ENCODE assay signal across 9 mouse cellular contexts in genomic region chr11:68384592-68385020, GRCm38 (mm10). TPM values are rescaled to one million over a fixed set of nuclear protein-coding genes. Genes with fewer than 3 reads are reported as not detected.
DNase-seq lines count a peak whose midpoint lies in the region; ATAC-seq and TF ChIP-seq lines count a peak whose summit lies in the region.
"Had no signal": no experiment of that assay in that cellular context is flagged by ENCODE, and none has a peak within 500 bp of the region (broad histone marks: within the 10 kb centered on the region; RNA-seq: fewer than 3 reads in every experiment).

No protein-coding gene starts in this region.

- peak overlapping the region; percentile 96 for H3K4me2 ChIP-seq in embryonic facial prominence, embryonic 15.5 days (replicated peaks)
- H3K4me2 ChIP-seq in neural tube, embryonic 11.5 days (ENCODE audit: low read depth) = peak overlapping the region; percentile 96

- H3K4me1 ChIP-seq in lung, adult 2 months (ENCODE audit: control insufficient read depth, insufficient read depth, low read length) = peaks cover 10% of the 10 kb centered on the region; the same call in 1 of the 2 replicates
- peaks cover 41% of the 10 kb centered on the region for H3K4me1 ChIP-seq in embryonic facial prominence, embryonic 15.5 days
- peaks cover 22% of the 10 kb centered on the region for H3K4me1 ChIP-seq in neural tube, embryonic 11.5 days (ENCODE audit: control insufficient read depth, insufficient read depth, low read length)

- H3K4me3 ChIP-seq in lung, adult 2 months (replicated peaks; ENCODE audit: extremely low read depth, low read depth, low read length) = peak overlapping the region; percentile 58
- peak overlapping the region; percentile 71 for H3K4me3 ChIP-seq in embryonic facial prominence, embryonic 15.5 days (replicated peaks)
- peak overlapping the region; percentile 67 for H3K4me3 ChIP-seq in neural tube, embryonic 11.5 days (ENCODE audit: low read depth, low read length)

- no peak overlapping the region for H3K27ac ChIP-seq in embryonic facial prominence, embryonic 15.5 days (replicated peaks)
- peak overlapping the region; percentile 91 for H3K27ac ChIP-seq in neural tube, embryonic 11.5 days (ENCODE audit: low read depth, low read length)

- ATAC-seq in embryonic facial prominence, embryonic 15.5 days (ENCODE audit: insufficient number of reproducible peaks, low FRiP score, low TSS enrichment, low read depth) = no peak
- ATAC-seq in neural tube, embryonic 11.5 days (ENCODE audit: insufficient read depth, low FRiP score, low TSS enrichment) = no peak

- WGBS in lung, adult 2 months = 7% methylated on average over 27 of the region's 27 CpGs
- 2% methylated on average over 27 of the region's 27 CpGs for WGBS in embryonic facial prominence, embryonic 15.5 days
- WGBS in neural tube, embryonic 11.5 days = under 1% methylated on average over 27 of the region's 27 CpGs

- H3K9me3 ChIP-seq in embryonic facial prominence, embryonic 15.5 days (replicated peaks) = no peaks in the 10 kb centered on the region
- H3K9me3 ChIP-seq in neural tube, embryonic 11.5 days (ENCODE audit: control insufficient read depth, low read length) = no peaks in the 10 kb centered on the region

- TF ChIP-seq CTCF in lung, adult 2 months (IDR thresholded peaks at IDR 0.05; ENCODE audit: insufficient read depth, low read length) = no peak

- no peaks in the 10 kb centered on the region for H3K36me3 ChIP-seq in embryonic facial prominence, embryonic 15.5 days
- no peaks in the 10 kb centered on the region for H3K36me3 ChIP-seq in neural tube, embryonic 11.5 days (ENCODE audit: control insufficient read depth, insufficient read depth, low read length)

- peaks cover 66% of the 10 kb centered on the region for H3K27me3 ChIP-seq in embryonic facial prominence, embryonic 15.5 days
- peaks cover 41% of the 10 kb centered on the region for H3K27me3 ChIP-seq in neural tube, embryonic 11.5 days (ENCODE audit: control insufficient read depth, insufficient read depth, low read length)

- peak overlapping the region; percentile 15; the same call in 1 of the 2 replicates for H3K9ac ChIP-seq in embryonic facial prominence, embryonic 15.5 days
- peak overlapping the region; percentile 88 for H3K9ac ChIP-seq in neural tube, embryonic 11.5 days (ENCODE audit: low read length)

- no peak for TF ChIP-seq POLR2A in lung, adult 2 months (IDR thresholded peaks at IDR 0.05; ENCODE audit: borderline replicate concordance, extremely low read depth, low read depth, low read length)

- DNase-seq in lung, adult 2 months = no peak
- no peak for DNase-seq in lung, postnatal 14 days
- peak; percentile 23 for DNase-seq in induced T-regulatory cell, adult 2 months (ENCODE audit: low read depth)
- DNase-seq in neural tube, embryonic 11.5 days (ENCODE audit: low spot score) = peak; percentile 58
- no peak for DNase-seq in left cerebral cortex, adult 8-10 months (ENCODE audit: low spot score in 2 of 2)
- DNase-seq in ovary, adult 18-20 months (ENCODE audit: low spot score) = no peak
- no peak for DNase-seq in gastrocnemius, postnatal 4 days (ENCODE audit: low spot score in 2 of 2)

RNA-seq across cellular contexts. Expression of gene Ntn1, which starts 16.0 kb away (rescaled TPM):
- polyA plus RNA-seq in lung, adult 2 months (2012; rRNA removed) = 58.8 and 65.7 TPM in 2 replicates
- 12.5 and 15.8 TPM in 2 replicates for polyA plus RNA-seq in embryonic facial prominence, embryonic 15.5 days (2015; fragmentation: Nextera tagmentation; extraction: Ambion mirVana)
- polyA plus RNA-seq in neural tube, embryonic 11.5 days (2014; fragmentation: Nextera tagmentation; extraction: Ambion mirVana) = 10.0 and 11.5 TPM in 2 replicates
- 10 to 100 TPM in 1 of 4 experiments, 1 to 10 TPM in 3; 7.9 to 10.1 (median 8.8) TPM for total RNA-seq in left cerebral cortex, adult 8-10 months (2022)
- 10 to 100 TPM; 28.6 to 29.0 TPM for total RNA-seq in gastrocnemius, postnatal 4 days (2021)
- total RNA-seq: neutrophil, adult 5-6 weeks had no signal

RNA-seq across cellular contexts. Expression of gene Pik3r5, which starts 47.3 kb away (rescaled TPM):
- 10.8 and 11.7 TPM in 2 replicates for polyA plus RNA-seq in lung, adult 2 months (2012; rRNA removed)
- 0.55 and 1.0 TPM in 2 replicates for polyA plus RNA-seq in embryonic facial prominence, embryonic 15.5 days (2015; fragmentation: Nextera tagmentation; extraction: Ambion mirVana)
- polyA plus RNA-seq in neural tube, embryonic 11.5 days (2014; fragmentation: Nextera tagmentation; extraction: Ambion mirVana) = 1.2 and 2.1 TPM in 2 replicates
- 1 to 10 TPM; 3.2 to 4.4 (median 3.7) TPM for total RNA-seq in left cerebral cortex, adult 8-10 months (2022)
- under 1 TPM; 0.78 to 0.80 TPM for total RNA-seq in gastrocnemius, postnatal 4 days (2021)

Comparison
In these comparisons a context has a peak if more than half of its experiments do, and no peak if none do; other contexts are left out.
1. DNase-seq: peak in induced T-regulatory cell, adult 2 months (single experiment) and neural tube, embryonic 11.5 days (single experiment); none in lung, adult 2 months (single experiment), lung, postnatal 14 days (single experiment), left cerebral cortex, adult 8-10 months (0 of 2), ovary, adult 18-20 months (single experiment) and gastrocnemius, postnatal 4 days (0 of 2).
2. Peak in every context shown above with its lines, with median percentiles within 50 percentile points of each other: H3K4me3 ChIP-seq.